Mouse (Mus musculus) liver (tissue): ENCODE measurements around the gene Tet1.
"Not testable (repeated sequence)": the region's sequence is repeated elsewhere in the genome, so short reads cannot be mapped to it uniquely, and the experiment has no call there.

Source experiments
- DNase-seq: peaks from one replicate; pipeline ENCODE4 v3.0.0-alpha.2; 2020; ENCODE audit warnings: mixed read lengths

Tet1 gene

DNA sequence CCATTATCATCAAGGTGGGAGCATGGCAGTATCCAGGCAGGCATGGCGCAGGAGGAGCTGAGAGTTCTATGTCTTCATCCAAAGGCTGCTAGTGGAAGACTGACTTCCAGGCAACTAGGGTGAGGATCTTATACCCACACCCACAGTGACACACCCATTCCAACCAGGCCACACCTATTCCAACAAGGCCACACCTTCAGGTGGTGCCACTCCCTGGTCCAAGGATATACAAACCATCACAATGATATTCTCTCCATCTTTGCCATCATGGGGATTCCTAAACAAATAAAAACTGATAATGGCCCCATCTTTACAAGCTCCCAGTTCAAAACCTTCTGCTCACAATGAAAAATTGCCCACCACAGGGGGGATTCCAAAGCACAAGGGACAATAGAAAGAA lies at the start of gene Tet1:
Gene Tet1, minus strand, starts transcription at position 101 of the 400 bp plus-strand sequence.
- DNase-seq = not testable (repeated sequence)

DNA sequence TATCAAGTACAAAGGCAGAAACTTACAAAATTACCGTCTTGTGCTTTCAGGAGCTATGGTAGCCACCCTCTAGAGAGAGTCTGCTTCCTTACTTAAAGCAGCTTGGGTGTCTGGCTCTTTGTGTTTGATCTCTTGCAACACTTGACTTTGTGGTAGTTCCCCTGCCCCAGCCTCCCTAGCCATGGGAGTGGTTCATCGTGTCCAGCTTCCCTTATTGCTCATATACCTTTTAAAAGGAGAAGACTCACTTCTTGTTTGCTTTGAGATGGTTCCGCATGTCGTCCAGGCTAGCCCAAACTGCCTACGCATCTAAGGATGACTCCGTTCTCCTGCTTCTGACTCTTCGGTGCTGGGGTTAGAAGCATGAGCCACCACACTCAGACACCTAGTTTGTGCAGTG lies 39.8 kb upstream of the Tet1 start:
- no peak for DNase-seq

DNA sequence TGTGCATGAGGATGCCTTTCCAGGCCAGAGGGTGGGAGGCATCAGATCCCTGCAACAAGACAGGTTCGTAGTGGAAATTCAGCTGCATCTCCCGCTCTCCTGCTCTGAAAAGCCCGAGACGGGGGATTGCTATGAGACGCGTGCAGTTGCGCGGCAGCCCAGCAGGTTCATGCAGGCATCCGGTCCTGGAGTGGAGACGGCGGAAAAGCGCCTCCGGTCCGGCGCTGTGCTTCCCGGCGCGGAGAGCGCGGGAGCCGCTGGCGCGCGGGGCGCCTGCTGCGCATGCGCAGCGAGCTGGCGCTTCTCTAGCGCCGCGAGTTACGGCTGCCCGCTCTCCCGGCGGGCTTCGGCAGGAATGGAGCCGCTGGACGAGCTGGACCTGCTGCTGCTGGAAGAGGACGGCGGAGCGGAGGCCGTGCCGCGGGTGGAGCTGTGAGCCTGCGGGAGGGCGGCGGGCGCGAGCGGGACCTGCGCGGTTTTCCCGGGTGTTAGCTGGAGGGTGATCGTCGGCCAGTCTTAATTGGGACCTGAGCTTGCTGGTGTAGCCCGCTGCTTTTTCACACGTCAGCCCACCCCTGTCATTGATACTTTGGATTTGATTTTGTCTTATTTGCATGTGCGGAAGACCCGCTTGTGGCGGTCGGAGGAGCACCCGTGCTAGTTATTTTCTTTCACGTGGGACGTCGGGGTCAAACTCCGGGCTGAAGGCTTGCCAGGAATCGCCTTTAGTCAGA lies 38.1 kb upstream of the Tet1 start, which contains the start of gene Dna2:
Gene Dna2, plus strand, starts transcription at position 289 of the 734 bp plus-strand sequence.
- DNase-seq = peak; percentile 89

- peak; percentile 79 for DNase-seq
Measured at GRCm38 (mm10) chr10:62944975-62945580, 36.3 kb upstream of the Tet1 start.

GRCm38 (mm10) chr10:62932381-62932780 lies 23.6 kb upstream of the Tet1 start:
- no peak for DNase-seq

- DNase-seq = no peak
Measured at GRCm38 (mm10) chr10:62924096-62924635, 15.4 kb upstream of the Tet1 start.

DNA sequence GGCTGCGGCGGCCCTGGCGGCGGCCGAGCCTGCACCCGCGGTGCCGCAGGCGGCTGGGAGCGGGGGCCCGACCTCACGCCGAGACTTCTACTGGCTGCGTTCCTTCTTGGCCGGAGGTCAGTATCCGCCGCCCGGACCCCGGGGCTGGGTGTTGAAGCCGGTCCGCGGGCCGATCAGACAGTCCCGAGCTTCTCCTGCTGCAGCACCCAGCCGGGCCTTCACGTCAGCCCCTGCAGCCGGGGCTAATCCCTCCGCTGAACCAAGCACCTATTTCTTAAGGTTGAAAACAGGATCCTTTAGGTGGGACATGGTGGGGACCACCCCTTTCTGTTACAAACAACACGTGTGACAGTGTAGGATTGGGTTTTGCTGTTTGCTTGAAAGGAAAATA lies 12.0 kb upstream of the Tet1 start:
- DNase-seq = no peak

GRCm38 (mm10) chr10:62919925-62920765 lies 11.3 kb upstream of the Tet1 start, which contains the start of gene Slc25a16:
Slc25a16 (plus strand) TSS chr10:62920633.
- DNase-seq = peak; percentile 89

DNA sequence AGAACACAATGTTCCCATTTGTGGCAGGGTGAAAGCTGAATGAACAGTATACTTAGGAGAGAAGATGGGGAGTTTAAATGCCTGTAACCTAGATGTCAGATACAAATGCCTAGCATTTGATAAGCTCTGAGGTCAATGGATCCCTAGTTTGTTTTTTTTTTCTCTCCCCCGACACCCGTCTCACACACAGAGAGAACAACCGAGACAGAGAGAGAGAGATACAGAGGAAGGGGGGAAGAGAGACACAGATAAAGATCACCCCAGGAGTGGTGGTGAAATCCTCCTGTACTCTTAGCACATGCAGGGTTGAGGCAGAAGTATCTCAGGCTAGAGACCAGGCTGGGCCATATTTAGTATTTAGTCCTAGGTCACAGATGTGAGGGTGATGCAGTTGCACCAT lies 10.2 kb upstream of the Tet1 start:
- DNase-seq = no peak

- DNase-seq = no peak
Measured at GRCm38 (mm10) chr10:62911120-62911519, 2.3 kb upstream of the Tet1 start.

GRCm38 (mm10) chr10:62906336-62906735 lies 2.5 kb downstream of the Tet1 start:
- no peak for DNase-seq

DNA sequence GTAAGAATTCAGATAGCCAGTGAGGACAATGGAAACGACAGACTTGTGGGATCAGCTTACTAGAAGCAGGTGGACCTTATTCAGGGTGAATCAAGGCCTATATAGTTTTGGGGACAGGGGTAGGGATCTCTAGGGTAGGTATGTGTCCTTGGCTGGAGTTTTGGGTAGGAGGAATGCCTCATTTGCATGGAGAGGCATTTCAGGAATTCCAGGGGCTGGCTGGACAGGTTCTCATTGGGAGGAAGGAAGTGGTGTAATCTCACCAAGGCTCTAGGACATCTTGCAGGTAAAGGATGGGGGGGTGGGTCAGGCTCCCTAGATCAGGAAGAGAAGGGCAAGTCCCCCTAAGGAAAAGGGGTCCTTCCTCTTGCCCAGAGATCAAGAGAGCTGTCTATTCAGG lies 6.0 kb downstream of the Tet1 start:
- DNase-seq = no peak

- no peak for DNase-seq
Measured at GRCm38 (mm10) chr10:62901826-62902225, 7.0 kb downstream of the Tet1 start.

GRCm38 (mm10) chr10:62900144-62900543 lies 8.7 kb downstream of the Tet1 start:
- no peak for DNase-seq

DNA sequence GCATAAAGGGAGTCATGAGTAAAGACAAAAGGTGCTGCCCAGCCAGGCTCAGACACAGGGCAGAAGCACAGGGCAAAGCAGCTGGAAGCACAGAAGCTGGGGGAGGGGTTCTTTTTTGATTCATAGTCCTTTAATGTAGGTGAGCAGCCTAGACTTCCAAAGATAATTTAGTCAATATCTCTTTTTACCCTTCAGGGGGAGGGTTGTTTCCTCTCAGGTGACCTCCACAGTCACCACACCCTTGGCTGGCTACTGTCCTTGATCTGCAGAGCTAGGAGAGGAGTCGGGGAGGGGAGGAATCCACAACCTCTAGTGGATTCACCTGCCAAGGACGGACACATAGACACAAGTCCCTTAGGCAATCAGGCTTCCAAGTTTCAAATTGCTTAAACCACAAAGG lies 10.7 kb downstream of the Tet1 start:
- DNase-seq = no peak

GRCm38 (mm10) chr10:62897437-62897836 lies 11.4 kb downstream of the Tet1 start:
- DNase-seq = no peak

GRCm38 (mm10) chr10:62896774-62897173 lies 12.0 kb downstream of the Tet1 start:
- DNase-seq = no peak

DNA sequence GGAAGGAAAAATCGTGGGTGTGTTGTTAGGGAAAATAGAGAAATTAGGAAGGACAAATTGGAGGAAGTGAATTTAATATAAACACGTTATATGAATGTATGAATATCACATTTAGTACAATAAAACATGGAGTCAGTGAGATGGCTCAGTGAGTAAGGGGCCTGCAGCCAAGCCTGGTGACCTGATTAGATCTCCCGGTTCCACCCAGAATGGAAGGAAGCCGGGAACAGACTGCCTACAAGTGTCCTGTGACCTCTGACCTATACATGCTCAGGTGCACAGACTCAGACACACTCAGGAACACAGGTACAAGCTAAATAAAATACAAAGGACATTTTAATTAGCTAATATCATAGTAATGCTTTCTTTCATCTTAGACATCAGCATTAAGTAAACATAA lies 12.8 kb downstream of the Tet1 start:
- DNase-seq = no peak

- no peak for DNase-seq
Measured at GRCm38 (mm10) chr10:62895386-62895785, 13.4 kb downstream of the Tet1 start.

- no peak for DNase-seq
Measured at GRCm38 (mm10) chr10:62894447-62894846, 14.3 kb downstream of the Tet1 start.

- DNase-seq = no peak
Measured at GRCm38 (mm10) chr10:62893356-62893884, 15.4 kb downstream of the Tet1 start.

DNA sequence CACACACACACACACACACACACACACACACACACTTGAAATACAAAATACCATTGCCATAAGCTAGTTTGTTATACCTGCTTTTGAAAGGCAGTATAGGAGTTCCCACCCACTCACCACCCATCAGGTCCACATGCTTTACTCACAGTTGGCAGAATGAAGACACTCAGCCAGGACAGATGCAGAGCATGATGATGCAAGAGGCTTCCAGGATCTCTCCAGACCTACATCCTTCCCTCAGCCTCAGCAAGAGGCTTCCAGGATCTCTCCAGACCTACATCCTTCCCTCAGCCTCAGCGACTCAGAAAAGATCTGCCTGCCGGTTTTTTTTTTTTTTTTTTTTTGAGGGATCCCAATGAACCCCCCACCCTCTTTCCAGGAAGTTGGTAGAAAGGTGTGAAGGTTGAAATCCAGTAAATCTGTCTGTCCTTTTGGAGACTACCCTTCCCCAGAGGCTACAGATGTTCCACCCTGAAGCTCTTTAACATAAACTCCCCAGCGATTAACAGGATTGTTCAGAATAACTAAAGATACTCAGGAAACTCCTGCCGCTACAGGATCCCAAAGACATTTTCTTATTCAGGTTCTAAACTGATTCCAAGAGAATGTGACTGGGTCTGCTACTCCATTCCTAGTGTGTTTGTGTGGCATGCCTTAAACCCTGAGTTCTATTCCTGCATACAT lies 16.1 kb downstream of the Tet1 start:
- DNase-seq = no peak
